Mouse (Mus musculus) liver, embryonic 14.5 days (tissue): ENCODE results near the gene Eif2b1. TPM values are rescaled to one million over a fixed set of nuclear protein-coding genes. Genes with fewer than 3 reads are reported as not detected.
A peak's percentile ranks its signal among the peaks of the same experiment; 100 is the strongest.

ENCODE experiments used
- ATAC-seq: fragments of 200-750 bp; cut with Nextera tagmentation; 2 replicates; pipeline ENCODE4 v1.8.0; 2017; ENCODE audit warnings: moderate number of reproducible peaks, mild to moderate bottlenecking, moderate library complexity; ENCODE audit not compliant: insufficient read depth
- DNase-seq, 3 experiments: peaks; one replicate each; pipeline ENCODE4 v3.0.0-alpha.2; 2012 to 2013; ENCODE audit warnings: low read depth in 3 of 3, low spot score in 3 of 3
- H3K27ac ChIP-seq: fragments of 300-500 bp; sonication (generic); 2 replicates; pipeline ENCODE4 v1.5.1; 2014; ENCODE audit warnings: moderate library complexity, mild to moderate bottlenecking, control low read depth, inconsistent platforms
- H3K27me3 ChIP-seq: fragments of 300-500 bp; sonication (generic); 2 replicates; pipeline ENCODE4 v1.6.1; 2014; ENCODE audit warnings: mild to moderate bottlenecking, low read length, moderate library complexity; ENCODE audit not compliant: control insufficient read depth, insufficient read depth
- H3K36me3 ChIP-seq: fragments of 300-500 bp; sonication (generic); replicated peaks from 2 replicates; pipeline ENCODE4 v1.6.1; 2014; ENCODE audit warnings: low read depth; ENCODE audit not compliant: control insufficient read depth, insufficient read depth
- H3K4me1 ChIP-seq, 2 experiments: fragments of 200-500 bp in 1 of 2; fragments of 300-500 bp in 1 of 2; sonication (generic) in 1 of 2; replicated peaks; 2 replicates each; pipeline ENCODE4 v1.6.1; 2012 to 2014; ENCODE audit warnings: antibody characterized with exemption in 1 of 2, inconsistent platforms in 1 of 2, low read length in 1 of 2; ENCODE audit not compliant: control insufficient read depth in 2 of 2, insufficient read depth in 2 of 2
- H3K4me2 ChIP-seq: fragments of 300-500 bp; sonication (generic); 2 replicates; pipeline ENCODE4 v1.6.1; 2014; ENCODE audit warnings: low read depth, mild to moderate bottlenecking, control low read depth, moderate library complexity
- H3K4me3 ChIP-seq, 2 experiments: fragments of 200-500 bp in 1 of 2; fragments of 300-500 bp in 1 of 2; sonication (generic) in 1 of 2; 2 replicates each; pipeline ENCODE4 v1.5.1; 2012 to 2014; ENCODE audit warnings: low read depth in 2 of 2, low read length in 2 of 2, mild to moderate bottlenecking in 2 of 2, control low read depth in 1 of 2, inconsistent platforms in 1 of 2, moderate library complexity in 1 of 2; ENCODE audit not compliant: insufficient read depth in 1 of 2
- H3K9ac ChIP-seq: fragments of 300-500 bp; sonication (generic); replicated peaks from 2 replicates; pipeline ENCODE4 v1.6.1; 2014; ENCODE audit warnings: mild to moderate bottlenecking, control low read depth, moderate library complexity
- H3K9me3 ChIP-seq: fragments of 300-500 bp; sonication (generic); 2 replicates; pipeline ENCODE4 v1.6.1; 2016; ENCODE audit warnings: low read length, mixed read lengths; ENCODE audit not compliant: control insufficient read depth
- CTCF ChIP-seq: IDR thresholded peaks from 2 replicates; pipeline ENCODE4 v1.5.1; 2016; ENCODE audit warnings: antibody characterized with exemption, low read depth, control low read depth
- EP300 ChIP-seq: IDR thresholded peaks from 2 replicates; pipeline ENCODE4 v1.6.1; 2016; ENCODE audit warnings: antibody characterized with exemption, low read depth
- WGBS: fragments of 180-500 bp; shearing (Covaris S2); extraction: QIAGEN DNeasy Blood & Tissue Kit; methylation state at CpG from one replicate; pipeline ENCODE4 v1.1.7; 2014; ENCODE audit not compliant: insufficient replicate concordance; 5-methylcytosine and 5-hydroxymethylcytosine counted together
- polyA plus RNA-seq, 2 experiments: library from polyadenylated mRNA; depleted of rRNA in 1 of 2; stranded (reverse) in 1 of 2; unstranded in 1 of 2; fragments of >200 nt; fragmentation: Nextera tagmentation in 1 of 2; extraction: Ambion mirVana in 1 of 2; gene quantifications; 2 replicates each; pipeline versions ENCODE4 v1.2.1 to v1.2.3; 2012 to 2014

Eif2b1 gene
- polyA plus RNA-seq, 2 experiments: 25.7 to 50.5 TPM

- Histone ChIP-seq H3K4me1 (no peaks in the 10 kb centered on the region), H3K27me3 (peaks cover 13% of the 10 kb centered on the region), H3K4me2 (no peak overlapping the region), H3K36me3 (no peaks in the 10 kb centered on the region), H3K9me3 (no peaks in the 10 kb centered on the region), H3K27ac (no peak overlapping the region), H3K4me3 (no peak overlapping the region), H3K9ac (no peak overlapping the region)
- TF ChIP-seq EP300 (no peak), CTCF (no peak)
- WGBS: 62% methylated on average over 5 of the region's 5 CpGs
- DNase-seq (no peak), ATAC-seq (no peak)
Measured at GRCm38 (mm10) chr5:124524943-124525342, 54.0 kb downstream of the Eif2b1 start.

- Histone ChIP-seq H3K4me3 (no peak overlapping the region), H3K36me3 (no peaks in the 10 kb centered on the region), H3K27me3 (no peaks in the 10 kb centered on the region), H3K4me2 (no peak overlapping the region), H3K9me3 (no peaks in the 10 kb centered on the region), H3K4me1 (no peaks in the 10 kb centered on the region), H3K9ac (no peak overlapping the region), H3K27ac (no peak overlapping the region)
- ATAC-seq (no peak), DNase-seq (no peak)
- TF ChIP-seq EP300: no peak
- peak; percentile 41; the same call in 1 of the 2 replicates for TF ChIP-seq CTCF
- 87% methylated on average over 8 of the region's 8 CpGs for WGBS
Measured at GRCm38 (mm10) chr5:124523032-124523431, 55.9 kb downstream of the Eif2b1 start.

GRCm38 (mm10) chr5:124521588-124521987 lies 57.3 kb downstream of the Eif2b1 start:
- H3K27me3 ChIP-seq: no peaks in the 10 kb centered on the region
- H3K9me3 ChIP-seq: no peaks in the 10 kb centered on the region
- no peaks in the 10 kb centered on the region for H3K36me3 ChIP-seq
- TF ChIP-seq CTCF: no peak
- no peak for TF ChIP-seq EP300
- H3K27ac ChIP-seq: no peak overlapping the region
- no peak overlapping the region for H3K4me3 ChIP-seq
- no peak for DNase-seq
- H3K9ac ChIP-seq: no peak overlapping the region
- WGBS: 64% methylated on average over 4 of the region's 4 CpGs
- no peak overlapping the region for H3K4me2 ChIP-seq
- H3K4me1 ChIP-seq: no peaks in the 10 kb centered on the region
- no peak for ATAC-seq

Other genes with a start within 250 kb of the Eif2b1 start
- gene Cdk2ap1, start 216.0 kb downstream of the Eif2b1 start, polyA plus RNA-seq (2012; rRNA removed): 68.4 and 86.5 TPM in 2 replicates
- 16.3 and 27.0 TPM in 2 replicates for gene Cdk2ap1, start 216.0 kb downstream of the Eif2b1 start, polyA plus RNA-seq (2014; fragmentation: Nextera tagmentation; extraction: Ambion mirVana)
- gene Sbno1, start 153.1 kb downstream of the Eif2b1 start, polyA plus RNA-seq (2012; rRNA removed): 9.0 and 12.6 TPM in 2 replicates
- 34.2 and 35.1 TPM in 2 replicates for gene Sbno1, start 153.1 kb downstream of the Eif2b1 start, polyA plus RNA-seq (2014; fragmentation: Nextera tagmentation; extraction: Ambion mirVana)
- gene Kmt5a, start 139.2 kb downstream of the Eif2b1 start, polyA plus RNA-seq (2012; rRNA removed): 47.6 and 58.6 TPM in 2 replicates
- gene Kmt5a, start 139.2 kb downstream of the Eif2b1 start, polyA plus RNA-seq (2014; fragmentation: Nextera tagmentation; extraction: Ambion mirVana): 51.8 and 68.8 TPM in 2 replicates
- 5.9 and 8.1 TPM in 2 replicates for gene Rilpl2, start 100.8 kb downstream of the Eif2b1 start, polyA plus RNA-seq (2012; rRNA removed)
- gene Rilpl2, start 100.8 kb downstream of the Eif2b1 start, polyA plus RNA-seq (2014; fragmentation: Nextera tagmentation; extraction: Ambion mirVana): 7.8 and 9.6 TPM in 2 replicates
- 3.0 and 7.4 TPM in 2 replicates for gene Snrnp35, start 96.0 kb downstream of the Eif2b1 start, polyA plus RNA-seq (2012; rRNA removed)
- 4.5 and 5.8 TPM in 2 replicates for gene Snrnp35, start 96.0 kb downstream of the Eif2b1 start, polyA plus RNA-seq (2014; fragmentation: Nextera tagmentation; extraction: Ambion mirVana)
- 0.71 and 0.98 TPM in 2 replicates for gene Rilpl1, start 47.7 kb downstream of the Eif2b1 start, polyA plus RNA-seq (2012; rRNA removed)
- gene Rilpl1, start 47.7 kb downstream of the Eif2b1 start, polyA plus RNA-seq (2014; fragmentation: Nextera tagmentation; extraction: Ambion mirVana): 1.4 and 2.1 TPM in 2 replicates
- gene Tmed2, start 38.4 kb downstream of the Eif2b1 start, polyA plus RNA-seq (2012; rRNA removed): 76.9 and 99.9 TPM in 2 replicates
- gene Tmed2, start 38.4 kb downstream of the Eif2b1 start, polyA plus RNA-seq (2014; fragmentation: Nextera tagmentation; extraction: Ambion mirVana): 321 and 328 TPM in 2 replicates
- gene Ddx55, start 26.3 kb downstream of the Eif2b1 start, polyA plus RNA-seq (2012; rRNA removed): 5.2 and 7.1 TPM in 2 replicates
- 4.7 and 5.4 TPM in 2 replicates for gene Ddx55, start 26.3 kb downstream of the Eif2b1 start, polyA plus RNA-seq (2014; fragmentation: Nextera tagmentation; extraction: Ambion mirVana)
- gene Gtf2h3, start within 50 bp of the Eif2b1 start, polyA plus RNA-seq (2012; rRNA removed): 11.5 and 20.8 TPM in 2 replicates
- gene Gtf2h3, start within 50 bp of the Eif2b1 start, polyA plus RNA-seq (2014; fragmentation: Nextera tagmentation; extraction: Ambion mirVana): 21.8 and 24.4 TPM in 2 replicates
- 5.3 and 5.6 TPM in 2 replicates for gene Atp6v0a2, start 49.4 kb upstream of the Eif2b1 start, polyA plus RNA-seq (2012; rRNA removed)
- gene Atp6v0a2, start 49.4 kb upstream of the Eif2b1 start, polyA plus RNA-seq (2014; fragmentation: Nextera tagmentation; extraction: Ambion mirVana): 10.3 and 12.9 TPM in 2 replicates
- 0.02 TPM in 2 replicates for gene Dnah10, start 146.0 kb upstream of the Eif2b1 start, polyA plus RNA-seq (2012; rRNA removed)
- not detected in 2 replicates for gene Dnah10, start 146.0 kb upstream of the Eif2b1 start, polyA plus RNA-seq (2014; fragmentation: Nextera tagmentation; extraction: Ambion mirVana)